Mouse (Mus musculus) limb, embryonic 15.5 days (tissue): ENCODE measurements around the gene Hscb. TPM values are rescaled to one million over a fixed set of nuclear protein-coding genes. Genes with fewer than 3 reads are reported as not detected.

Experiments used
- polyA plus RNA-seq: library from polyadenylated mRNA; unstranded; fragments of >200 nt; fragmentation: Nextera tagmentation; extraction: Ambion mirVana; gene quantifications from 2 replicates; pipeline ENCODE4 v1.2.1, GENCODE M21; 2015

Hscb gene
- polyA plus RNA-seq, 1 experiment from 2014 or later, result 25.9 TPM

Other genes with a start within 250 kb of the Hscb start
- gene Noc4l, start 186.4 kb downstream of the Hscb start, polyA plus RNA-seq, result 46.2 and 46.5 TPM in 2 replicates
- 21.5 and 23.2 TPM in 2 replicates for gene Ddx51, start 186.3 kb downstream of the Hscb start, polyA plus RNA-seq
- gene Ep400, start 69.1 kb downstream of the Hscb start, polyA plus RNA-seq, result 39.1 and 44.4 TPM in 2 replicates
- 33.1 and 36.3 TPM in 2 replicates for gene Pus1, start 59.1 kb downstream of the Hscb start, polyA plus RNA-seq
- 15.2 and 17.6 TPM in 2 replicates for gene Ulk1, start 29.7 kb downstream of the Hscb start, polyA plus RNA-seq
- gene Chek2, start 202 bp upstream of the Hscb start, polyA plus RNA-seq, result 20.0 and 20.7 TPM in 2 replicates
- 12.4 and 14.7 TPM in 2 replicates for gene Ttc28, start 40.0 kb upstream of the Hscb start, polyA plus RNA-seq